Mouse (Mus musculus): ENCODE measurements around the gene 9130213A22Rik. TPM values are rescaled to one million over a fixed set of nuclear protein-coding genes. Genes with fewer than 3 reads are reported as not detected.

The 9130213A22Rik gene
- polyA plus RNA-seq, 1 experiment = not detected

DNA sequence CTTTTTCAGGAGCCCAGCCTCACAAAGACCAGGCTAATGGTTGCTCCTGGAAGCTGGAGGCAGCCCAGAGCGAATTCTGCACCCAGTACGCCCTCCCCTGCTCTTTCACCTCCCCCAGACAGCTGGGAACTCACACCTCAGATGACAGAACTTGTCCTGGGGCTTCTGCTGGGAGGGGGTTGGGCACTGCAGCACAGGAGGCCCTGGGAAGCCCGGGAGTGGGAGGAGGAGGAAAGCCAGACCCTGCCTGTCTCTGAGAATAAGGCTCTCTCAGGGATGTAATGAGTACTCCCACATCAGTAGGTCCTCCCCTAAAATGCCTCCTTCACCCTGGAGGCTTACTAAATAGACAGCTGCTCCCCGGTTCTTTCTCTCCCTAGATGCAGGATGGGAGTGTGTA, 35.3 kb downstream of the 9130213A22Rik start:
- Histone ChIP-seq H3K4me3 (replicated peaks) (no peak overlapping the region), H3K36me3 (ENCODE audit: control insufficient read depth) (peaks cover 29% of the 10 kb centered on the region), H3K4me1 (ENCODE audit: control insufficient read depth) (peaks cover 49% of the 10 kb centered on the region), H3K27me3 (ENCODE audit: control insufficient read depth) (no peaks in the 10 kb centered on the region; the same call in 1 of the 2 replicates), H3K9me3 (ENCODE audit: control insufficient read depth, low read length) (no peaks in the 10 kb centered on the region)
- TF ChIP-seq TAL1 (IDR thresholded peaks at IDR 0.05; ENCODE audit: low read length) = no peak
- no peak for TF ChIP-seq GATA1 (IDR thresholded peaks at IDR 0.05; ENCODE audit: low read length)

GRCm38 (mm10) chr11:69086390-69086789, 36.0 kb downstream of the 9130213A22Rik start:
- no peak overlapping the region for H3K4me3 ChIP-seq (replicated peaks)
- H3K27me3 ChIP-seq (ENCODE audit: control insufficient read depth) = no peaks in the 10 kb centered on the region; the same call in 1 of the 2 replicates
- H3K9me3 ChIP-seq (ENCODE audit: control insufficient read depth, low read length) = no peaks in the 10 kb centered on the region
- peaks cover 42% of the 10 kb centered on the region for H3K4me1 ChIP-seq (ENCODE audit: control insufficient read depth)
- H3K36me3 ChIP-seq (ENCODE audit: control insufficient read depth) = peaks cover 22% of the 10 kb centered on the region
- no peak for TF ChIP-seq GATA1 (IDR thresholded peaks at IDR 0.05; ENCODE audit: low read length)
- TF ChIP-seq TAL1 (IDR thresholded peaks at IDR 0.05; ENCODE audit: low read length) = no peak

- Histone ChIP-seq H3K4me3 (replicated peaks) (no peak overlapping the region), H3K36me3 (ENCODE audit: control insufficient read depth) (peaks cover 14% of the 10 kb centered on the region), H3K9me3 (ENCODE audit: control insufficient read depth, low read length) (no peaks in the 10 kb centered on the region), H3K4me1 (ENCODE audit: control insufficient read depth) (peaks cover 35% of the 10 kb centered on the region), H3K27me3 (ENCODE audit: control insufficient read depth) (no peaks in the 10 kb centered on the region; the same call in 1 of the 2 replicates)
- TF ChIP-seq GATA1 (IDR thresholded peaks at IDR 0.05; ENCODE audit: low read length) (no peak), TAL1 (IDR thresholded peaks at IDR 0.05; ENCODE audit: low read length) (no peak)
Measured at GRCm38 (mm10) chr11:69085608-69086007, 36.8 kb downstream of the 9130213A22Rik start.

GRCm38 (mm10) chr11:69081613-69082012, 40.8 kb downstream of the 9130213A22Rik start:
- Histone ChIP-seq H3K4me1 (ENCODE audit: control insufficient read depth) (peaks cover 5% of the 10 kb centered on the region), H3K27me3 (ENCODE audit: control insufficient read depth) (no peaks in the 10 kb centered on the region; the same call in 1 of the 2 replicates), H3K9me3 (ENCODE audit: control insufficient read depth, low read length) (no peaks in the 10 kb centered on the region), H3K36me3 (ENCODE audit: control insufficient read depth) (no peaks in the 10 kb centered on the region), H3K4me3 (replicated peaks) (no peak overlapping the region)
- TF ChIP-seq GATA1 (IDR thresholded peaks at IDR 0.05; ENCODE audit: low read length) (no peak), TAL1 (IDR thresholded peaks at IDR 0.05; ENCODE audit: low read length) (no peak)

GRCm38 (mm10) chr11:69080855-69081222, 41.5 kb downstream of the 9130213A22Rik start:
- Histone ChIP-seq H3K4me1 (ENCODE audit: control insufficient read depth) (peaks cover 11% of the 10 kb centered on the region), H3K9me3 (ENCODE audit: control insufficient read depth, low read length) (no peaks in the 10 kb centered on the region), H3K4me3 (replicated peaks) (no peak overlapping the region), H3K36me3 (ENCODE audit: control insufficient read depth) (no peaks in the 10 kb centered on the region), H3K27me3 (ENCODE audit: control insufficient read depth) (no peaks in the 10 kb centered on the region; the same call in 1 of the 2 replicates)
- TF ChIP-seq TAL1 (IDR thresholded peaks at IDR 0.05; ENCODE audit: low read length) (no peak), GATA1 (IDR thresholded peaks at IDR 0.05; ENCODE audit: low read length) (no peak)

GRCm38 (mm10) chr11:69080102-69080854, 42.1 kb downstream of the 9130213A22Rik start:
- Histone ChIP-seq H3K4me1 (ENCODE audit: control insufficient read depth) (peaks cover 12% of the 10 kb centered on the region), H3K4me3 (replicated peaks) (no peak overlapping the region), H3K9me3 (ENCODE audit: control insufficient read depth, low read length) (no peaks in the 10 kb centered on the region), H3K27me3 (ENCODE audit: control insufficient read depth) (no peaks in the 10 kb centered on the region; the same call in 1 of the 2 replicates), H3K36me3 (ENCODE audit: control insufficient read depth) (no peaks in the 10 kb centered on the region)
- no peak for TF ChIP-seq GATA1 (IDR thresholded peaks at IDR 0.05; ENCODE audit: low read length)
- no peak for TF ChIP-seq TAL1 (IDR thresholded peaks at IDR 0.05; ENCODE audit: low read length)

DNA sequence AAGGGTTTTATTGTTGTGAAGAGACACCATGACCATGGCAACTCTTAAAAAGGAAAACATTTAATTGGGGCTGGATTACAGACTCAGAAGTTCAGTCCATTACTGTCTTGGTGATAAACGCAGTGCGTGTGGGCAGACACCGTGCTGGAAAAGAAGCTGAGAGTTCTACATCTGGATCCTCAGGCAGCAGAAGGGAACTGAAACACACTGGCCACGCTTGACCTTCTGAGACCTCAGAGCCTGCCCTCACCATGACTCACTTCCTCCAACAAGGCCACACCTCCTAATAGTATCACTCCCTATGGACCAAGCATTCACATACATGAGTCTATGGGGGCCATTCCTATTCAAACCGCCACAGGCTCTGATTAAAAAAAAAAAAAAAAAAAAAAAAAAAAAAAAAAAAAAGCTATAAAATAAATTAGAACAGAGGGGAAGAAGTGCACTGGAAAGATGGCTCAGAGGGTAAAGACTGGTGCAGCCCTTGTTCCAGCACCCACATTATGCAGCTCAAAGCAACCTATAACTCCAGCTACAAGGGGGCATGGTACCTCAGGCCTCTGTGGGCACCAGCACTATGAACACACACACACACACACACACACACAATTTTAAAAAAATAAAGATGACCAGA, 43.5 kb downstream of the 9130213A22Rik start:
- TF ChIP-seq TAL1 (IDR thresholded peaks at IDR 0.05; ENCODE audit: low read length) (no peak), GATA1 (IDR thresholded peaks at IDR 0.05; ENCODE audit: low read length) (no peak)
- no peak overlapping the region for H3K4me3 ChIP-seq (replicated peaks)
- H3K4me1 ChIP-seq (ENCODE audit: control insufficient read depth) = peaks cover 24% of the 10 kb centered on the region
- no peaks in the 10 kb centered on the region for H3K36me3 ChIP-seq (ENCODE audit: control insufficient read depth)
- H3K27me3 ChIP-seq (ENCODE audit: control insufficient read depth) = no peaks in the 10 kb centered on the region; the same call in 1 of the 2 replicates
- H3K9me3 ChIP-seq (ENCODE audit: control insufficient read depth, low read length) = no peaks in the 10 kb centered on the region

- TF ChIP-seq TAL1 (IDR thresholded peaks at IDR 0.05; ENCODE audit: low read length) (no peak), GATA1 (IDR thresholded peaks at IDR 0.05; ENCODE audit: low read length) (no peak)
Measured at GRCm38 (mm10) chr11:69078041-69078440, 44.3 kb downstream of the 9130213A22Rik start.

GRCm38 (mm10) chr11:69077316-69077715, 45.1 kb downstream of the 9130213A22Rik start:
- TF ChIP-seq TAL1 (IDR thresholded peaks at IDR 0.05; ENCODE audit: low read length) (no peak), GATA1 (IDR thresholded peaks at IDR 0.05; ENCODE audit: low read length) (no peak)
- Histone ChIP-seq H3K27me3 (ENCODE audit: control insufficient read depth) (no peaks in the 10 kb centered on the region; the same call in 1 of the 2 replicates), H3K36me3 (ENCODE audit: control insufficient read depth) (no peaks in the 10 kb centered on the region), H3K4me3 (replicated peaks) (no peak overlapping the region), H3K9me3 (ENCODE audit: control insufficient read depth, low read length) (no peaks in the 10 kb centered on the region), H3K4me1 (ENCODE audit: control insufficient read depth) (peaks cover 39% of the 10 kb centered on the region)

More at GRCm38 (mm10) chr11:69078041-69078440, 44.3 kb downstream of the 9130213A22Rik start:
- no peaks in the 10 kb centered on the region; the same call in 1 of the 2 replicates for H3K27me3 ChIP-seq (ENCODE audit: control insufficient read depth)
- no peak overlapping the region for H3K4me3 ChIP-seq (replicated peaks)
- no peaks in the 10 kb centered on the region for H3K36me3 ChIP-seq (ENCODE audit: control insufficient read depth)
- peaks cover 33% of the 10 kb centered on the region for H3K4me1 ChIP-seq (ENCODE audit: control insufficient read depth)
- no peaks in the 10 kb centered on the region for H3K9me3 ChIP-seq (ENCODE audit: control insufficient read depth, low read length)
